Mouse (Mus musculus) layer of hippocampus, postnatal 36 days (tissue): Measurements from ENCODE around the gene Tbc1d22a. TPM values are rescaled to one million over a fixed set of nuclear protein-coding genes. Genes with fewer than 3 reads are reported as not detected.
A peak's percentile ranks its signal among the peaks of the same experiment; 100 is the strongest.

Experiments
- DNase-seq, 2 experiments: peaks; one replicate each; pipeline ENCODE4 v3.0.0; 2022
- total RNA-seq, 2 experiments: library from RNA; stranded (reverse); gene quantifications; 2 replicates each; pipeline ENCODE4 v1.2.3; 2021

Tbc1d22a gene
- total RNA-seq, 2 experiments from 2014 or later = 35.0 to 35.4 TPM

GRCm38 (mm10) chr15:86405527-86405926, 191.3 kb downstream of the Tbc1d22a start:
- DNase-seq = peak; percentile 34

- DNase-seq = no peak
These were observed 195.1 kb downstream of the Tbc1d22a start for GRCm38 (mm10) chr15:86409352-86409751.

DNA sequence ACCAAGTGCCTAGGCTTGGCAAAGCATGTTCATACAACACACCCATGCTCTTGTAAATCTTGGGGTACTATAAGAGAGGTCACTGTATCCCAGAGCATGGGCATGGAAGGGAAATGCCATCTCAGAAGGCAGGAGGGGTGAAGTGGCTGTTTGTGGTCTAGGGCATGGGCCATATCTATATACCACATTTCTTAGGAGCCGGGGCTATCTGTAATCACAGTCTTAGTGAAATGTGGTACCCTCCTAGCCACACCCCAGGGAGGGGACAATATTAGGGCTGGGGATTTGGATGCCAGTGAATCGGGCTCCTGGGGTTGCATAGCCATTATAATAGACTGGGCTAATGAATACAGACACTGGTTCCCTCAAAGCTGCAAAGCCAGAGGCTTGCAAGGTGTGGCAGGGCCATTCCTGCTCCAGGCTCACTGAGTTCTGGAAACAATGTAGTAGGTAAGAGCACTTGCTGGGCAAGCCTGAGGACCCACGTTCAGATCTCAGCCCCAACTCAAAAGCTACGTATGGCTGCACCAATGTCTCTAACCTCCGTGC, 197.3 kb downstream of the Tbc1d22a start:
- DNase-seq = no peak

DNA sequence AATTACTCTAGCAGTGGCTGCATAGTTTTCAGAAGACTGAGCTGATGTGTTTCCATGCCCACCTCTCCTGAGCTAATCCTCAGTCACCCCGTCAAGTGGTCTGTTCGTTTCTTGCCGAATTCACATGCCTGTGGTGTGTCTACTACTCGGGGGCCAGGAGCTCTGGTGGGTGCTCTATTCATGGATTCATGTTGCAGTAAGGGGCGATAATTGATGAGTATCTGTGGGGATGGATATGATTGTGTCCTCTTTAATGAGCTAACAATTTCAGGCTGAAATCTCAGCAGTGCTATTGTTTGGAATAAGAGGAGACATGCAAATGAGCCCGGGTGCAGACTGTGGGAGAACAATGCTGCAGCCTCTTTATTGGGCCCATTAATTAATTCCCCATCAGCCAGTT, 201.7 kb downstream of the Tbc1d22a start:
- no peak for DNase-seq

GRCm38 (mm10) chr15:86418436-86418835, 204.2 kb downstream of the Tbc1d22a start:
- no peak for DNase-seq

- DNase-seq = peak in 1 of 2 experiments; percentile 23
These were observed 205.4 kb downstream of the Tbc1d22a start for GRCm38 (mm10) chr15:86419620-86420019.

DNA sequence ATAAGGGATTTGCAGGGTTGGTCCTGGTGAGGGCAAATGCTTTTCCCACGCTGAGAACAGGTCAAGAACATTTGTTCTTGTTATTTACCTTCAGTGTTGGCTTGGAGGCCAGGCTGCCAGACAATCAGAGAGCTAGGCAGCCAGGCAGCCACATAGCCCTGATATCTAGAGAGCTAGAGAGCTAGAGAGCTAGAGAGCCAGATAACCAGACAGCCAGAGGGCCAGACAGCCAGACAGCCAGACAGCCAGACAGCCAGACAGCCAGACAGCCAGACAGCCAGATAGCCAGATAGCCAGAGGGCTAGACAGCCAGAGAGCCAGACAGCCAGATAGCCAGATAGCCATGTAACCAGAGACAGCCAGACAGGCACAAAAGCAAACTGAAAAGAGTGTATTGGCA, 208.6 kb downstream of the Tbc1d22a start:
- DNase-seq = no peak

DNA sequence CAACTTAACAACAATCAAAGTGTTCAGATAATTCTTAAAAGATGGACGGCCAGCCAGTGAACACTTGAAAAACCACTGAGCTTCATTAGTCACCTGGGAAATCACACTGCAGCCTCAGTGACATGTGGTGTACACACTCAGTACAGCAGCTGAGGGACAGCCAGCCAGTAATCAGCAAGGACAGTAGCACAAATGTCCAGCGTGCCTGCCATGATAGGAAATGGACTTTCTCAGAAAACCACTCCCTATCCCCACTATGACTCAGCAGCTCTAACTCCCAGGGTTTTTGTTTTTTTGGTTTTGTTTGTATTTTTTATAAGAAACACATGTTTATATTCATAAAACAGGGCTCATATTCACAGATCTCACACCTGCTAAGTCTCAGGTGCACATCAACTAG, 209.6 kb downstream of the Tbc1d22a start:
- DNase-seq = no peak

DNA sequence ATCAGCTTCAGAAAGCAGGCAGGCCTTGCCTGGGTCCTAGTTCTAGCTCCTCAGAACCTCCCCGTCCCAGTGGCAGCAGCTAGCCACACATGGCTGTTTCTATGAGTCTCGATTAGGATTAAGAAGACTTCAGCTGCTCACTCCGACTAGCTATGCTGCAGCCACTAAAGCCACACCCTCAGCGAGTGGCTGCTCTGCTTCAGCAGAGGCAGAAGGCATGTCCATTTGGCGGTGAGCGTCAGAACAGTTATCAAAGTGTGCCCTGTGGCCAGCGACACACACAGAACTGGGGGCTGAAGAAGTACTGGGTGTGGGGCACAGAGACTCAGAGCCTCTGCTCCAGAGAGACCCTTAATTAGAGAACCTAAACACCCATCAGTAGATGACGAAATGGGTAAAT, 210.7 kb downstream of the Tbc1d22a start:
- no peak for DNase-seq

DNA sequence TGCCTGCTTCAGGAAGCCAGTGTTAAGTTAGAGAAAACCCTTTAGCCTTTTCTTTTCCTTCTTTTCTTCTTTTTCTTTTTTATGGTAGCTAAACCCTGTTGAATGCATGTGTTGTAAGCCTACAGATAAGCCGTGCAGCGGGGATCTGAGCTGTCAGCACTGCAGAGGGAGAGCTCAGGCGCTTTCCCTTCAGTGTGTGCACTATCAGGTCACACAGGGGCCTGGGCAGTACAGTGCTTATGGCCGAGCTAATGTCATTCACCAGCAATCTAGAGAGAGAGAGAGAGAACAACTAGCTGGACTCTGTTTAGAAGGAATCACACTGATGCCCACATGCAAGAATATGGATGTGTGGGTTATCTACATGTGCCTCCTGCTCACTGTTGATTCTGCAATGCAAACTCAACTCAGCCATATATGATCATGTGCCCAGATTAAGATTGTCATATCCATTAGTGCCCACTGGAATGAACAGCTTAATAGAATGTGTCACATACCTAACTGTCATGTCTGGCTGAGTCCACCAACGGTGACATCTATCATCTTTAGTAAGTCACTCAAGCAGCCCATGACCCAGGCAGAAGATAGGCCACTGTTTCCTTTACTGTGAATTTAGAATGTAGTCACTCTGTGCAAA, 212.2 kb downstream of the Tbc1d22a start:
- no peak for DNase-seq

GRCm38 (mm10) chr15:86427439-86427838, 213.2 kb downstream of the Tbc1d22a start:
- DNase-seq = no peak

GRCm38 (mm10) chr15:86428496-86428895, 214.2 kb downstream of the Tbc1d22a start:
- DNase-seq = no peak

- DNase-seq = no peak
These were observed 215.6 kb downstream of the Tbc1d22a start for GRCm38 (mm10) chr15:86429766-86430335.

- no peak for DNase-seq
These were observed 217.4 kb downstream of the Tbc1d22a start for GRCm38 (mm10) chr15:86431539-86432080.

- DNase-seq = no peak
These were observed 218.5 kb downstream of the Tbc1d22a start for GRCm38 (mm10) chr15:86432791-86433190.

- DNase-seq = no peak
These were observed 219.1 kb downstream of the Tbc1d22a start for GRCm38 (mm10) chr15:86433378-86433777.

DNA sequence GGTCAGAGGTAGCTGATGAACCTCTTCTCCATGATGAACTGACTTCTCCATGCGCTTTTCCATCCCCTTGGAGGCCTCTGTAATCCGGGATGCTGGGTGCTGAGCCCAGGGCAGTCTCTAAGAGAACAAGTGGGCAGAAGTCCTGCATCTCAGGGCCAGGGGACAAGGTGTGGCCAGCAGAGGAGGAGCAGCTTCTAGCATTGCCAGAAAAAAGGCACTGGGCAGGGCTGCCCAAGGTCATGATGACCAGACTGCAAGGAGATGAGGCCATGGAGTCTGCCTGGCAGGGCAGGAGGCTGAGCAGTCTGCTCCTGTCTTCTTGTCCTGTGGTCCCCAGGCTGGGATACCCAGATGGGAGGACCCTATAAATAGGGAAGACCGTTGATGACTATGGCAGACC, 220.0 kb downstream of the Tbc1d22a start:
- no peak for DNase-seq

DNA sequence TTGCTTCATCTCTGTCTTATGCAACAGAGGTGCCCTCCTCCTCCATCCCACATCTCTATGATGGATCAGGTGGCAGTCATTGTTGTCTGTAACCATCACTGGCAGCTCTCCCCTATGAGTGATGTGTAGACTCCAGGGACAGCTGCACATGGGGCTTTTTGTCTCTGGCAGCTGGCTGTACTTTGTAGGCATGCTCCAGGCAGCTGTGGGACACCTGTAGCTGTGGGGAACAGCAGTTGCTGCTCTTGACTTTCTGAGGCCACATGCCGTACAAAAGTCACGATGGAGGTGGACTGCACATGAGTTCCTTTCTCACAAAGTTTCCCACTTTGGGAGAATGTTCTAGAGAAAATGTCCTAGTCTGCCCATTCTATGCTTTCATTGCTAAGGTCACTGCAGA, 223.1 kb downstream of the Tbc1d22a start:
- DNase-seq = no peak

DNA sequence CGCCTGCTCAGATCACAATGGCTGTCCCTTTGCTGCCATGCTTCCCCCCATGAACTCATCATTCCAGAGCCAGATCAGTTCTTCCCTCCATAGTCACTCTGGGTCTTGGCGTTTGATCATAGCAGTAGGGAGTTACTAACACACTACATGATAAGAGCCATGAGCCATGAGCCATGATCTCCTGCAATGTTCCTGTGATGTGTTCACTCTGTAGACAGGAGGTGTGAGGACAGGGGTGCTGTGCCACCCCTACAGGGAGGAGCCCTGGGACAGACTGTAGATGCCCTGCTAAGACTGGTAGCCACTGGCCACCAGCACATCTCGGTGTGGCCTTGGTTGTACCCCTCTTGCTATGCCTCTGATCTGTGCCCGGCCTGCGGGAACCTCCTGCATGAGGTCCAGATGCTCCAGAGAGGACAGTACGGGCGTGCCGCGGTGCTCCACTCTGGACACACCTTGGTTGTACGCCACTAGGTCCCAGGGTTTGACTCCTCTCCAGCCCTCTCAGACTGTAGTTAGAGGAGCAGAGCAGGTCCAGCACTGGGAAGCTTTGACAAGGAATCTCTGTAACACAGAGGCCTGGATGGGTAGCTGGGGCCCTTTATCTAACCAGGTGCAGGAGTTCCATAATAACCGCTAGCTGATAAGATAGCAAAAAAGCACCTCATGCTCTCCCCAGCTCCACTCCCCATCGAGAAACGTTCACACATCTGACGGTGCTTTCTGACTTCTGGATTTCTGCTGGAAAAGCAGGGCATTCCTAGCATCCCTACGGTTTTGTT, 224.9 kb downstream of the Tbc1d22a start:
- no peak for DNase-seq

DNA sequence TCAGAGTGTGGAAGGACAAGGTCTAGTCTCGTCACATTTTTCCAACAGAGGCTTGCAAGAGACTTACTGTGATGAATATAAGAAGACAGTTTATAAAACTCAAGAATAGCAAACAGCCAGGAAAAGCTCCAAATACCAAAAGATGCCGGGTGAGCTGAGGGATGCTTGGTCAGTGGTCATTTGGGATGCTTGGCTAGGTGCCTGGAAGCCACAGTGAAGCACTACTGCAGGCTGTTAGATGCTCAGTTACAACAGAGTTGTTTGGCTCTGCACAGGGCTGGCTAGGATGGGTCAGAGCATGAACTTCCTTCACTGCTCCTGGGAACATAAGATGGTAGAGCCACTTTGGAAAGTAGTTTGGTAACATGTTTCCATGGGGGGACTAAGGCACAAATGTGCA, 230.0 kb downstream of the Tbc1d22a start:
- DNase-seq = no peak

DNA sequence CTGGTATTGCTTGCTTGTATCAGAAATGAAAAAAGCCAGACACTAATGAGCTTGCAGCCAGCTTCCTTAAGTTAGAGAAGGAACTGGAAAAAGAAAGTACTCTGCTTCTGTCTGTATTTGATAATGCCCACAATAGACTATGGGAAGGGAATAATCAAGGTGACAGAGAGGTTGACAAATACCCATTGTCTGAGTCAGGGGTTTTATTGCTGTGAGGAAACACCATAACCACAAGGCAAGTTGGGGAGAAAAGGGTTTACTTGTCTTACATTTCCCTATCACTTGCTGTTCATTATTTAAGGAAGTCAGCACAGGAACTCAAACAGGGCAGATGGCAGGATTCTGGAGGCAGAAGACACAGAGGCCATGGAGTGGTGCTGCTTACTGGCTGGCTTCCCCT, 231.8 kb downstream of the Tbc1d22a start:
- DNase-seq = no peak

GRCm38 (mm10) chr15:86447251-86447650, 233.0 kb downstream of the Tbc1d22a start:
- DNase-seq = no peak

GRCm38 (mm10) chr15:86449236-86449635, 235.0 kb downstream of the Tbc1d22a start:
- DNase-seq = no peak
